Mouse (Mus musculus) forebrain, embryonic 13.5 days (tissue): Measurements from ENCODE around the gene Slc9a3r2. TPM values are rescaled to one million over a fixed set of nuclear protein-coding genes. Genes with fewer than 3 reads are reported as not detected.
A peak's percentile ranks its signal among the peaks of the same experiment; 100 is the strongest.

Experiments
- ATAC-seq: fragments of 200-750 bp; cut with Nextera tagmentation; 2 replicates; pipeline ENCODE4 v1.8.0; 2017
- H3K27ac ChIP-seq: fragments of 300-500 bp; sonication (generic); 2 replicates; pipeline ENCODE4 v1.5.1; 2015; ENCODE audit warnings: inconsistent platforms, mild to moderate bottlenecking, moderate library complexity
- H3K27me3 ChIP-seq: fragments of 300-500 bp; sonication (generic); 2 replicates; pipeline ENCODE4 v1.6.1; 2015; ENCODE audit warnings: mild to moderate bottlenecking, inconsistent platforms
- H3K36me3 ChIP-seq: fragments of 300-500 bp; sonication (generic); 2 replicates; pipeline ENCODE4 v1.6.1; 2015; ENCODE audit warnings: mild to moderate bottlenecking, inconsistent platforms; ENCODE audit not compliant: poor library complexity, severe bottlenecking
- H3K4me1 ChIP-seq: fragments of 300-500 bp; sonication (generic); 2 replicates; pipeline ENCODE4 v1.6.1; 2015; ENCODE audit warnings: inconsistent platforms
- H3K4me2 ChIP-seq: fragments of 300-500 bp; sonication (generic); 2 replicates; pipeline ENCODE4 v1.6.1; 2015; ENCODE audit warnings: inconsistent platforms, mild to moderate bottlenecking, moderate library complexity
- H3K4me3 ChIP-seq: fragments of 300-500 bp; sonication (generic); 2 replicates; pipeline ENCODE4 v1.5.1; 2015; ENCODE audit warnings: mild to moderate bottlenecking, inconsistent platforms
- H3K9ac ChIP-seq: fragments of 300-500 bp; sonication (generic); 2 replicates; pipeline ENCODE4 v1.6.1; 2015; ENCODE audit warnings: mild to moderate bottlenecking, inconsistent platforms
- H3K9me3 ChIP-seq: fragments of 300-500 bp; sonication (generic); replicated peaks from 2 replicates; pipeline ENCODE4 v1.6.1; 2016; ENCODE audit warnings: inconsistent platforms
- WGBS: fragments of 180-500 bp; shearing (Covaris S2); methylation state at CpG from one replicate; pipeline ENCODE4 v1.1.7; 2015; 5-methylcytosine and 5-hydroxymethylcytosine counted together
- microRNA-seq: library from miRNA; unstranded; fragments of <30 nt; microRNA quantifications from one replicate; pipeline ENCODE4, GENCODE M21; 2016
- polyA plus RNA-seq: library from polyadenylated mRNA; unstranded; fragments of >200 nt; fragmentation: Nextera tagmentation; extraction: Ambion mirVana; gene quantifications from 2 replicates; pipeline ENCODE4 v1.2.1, GENCODE M21; 2015

Slc9a3r2 gene
- polyA plus RNA-seq, 1 experiment from 2014 or later = 16.0 TPM

GRCm38 (mm10) chr17:24597989-24598388 lies 52.1 kb downstream of the Slc9a3r2 start:
- no peak for ATAC-seq
- Histone ChIP-seq H3K9me3 (no peaks in the 10 kb centered on the region), H3K27ac (no peak overlapping the region), H3K9ac (no peak overlapping the region), H3K4me2 (no peak overlapping the region), H3K4me1 (no peaks in the 10 kb centered on the region), H3K27me3 (no peaks in the 10 kb centered on the region), H3K4me3 (no peak overlapping the region), H3K36me3 (peaks cover 100% of the 10 kb centered on the region)
- 93% methylated on average over 3 of the region's 3 CpGs for WGBS

GRCm38 (mm10) chr17:24596471-24597183 lies 53.5 kb downstream of the Slc9a3r2 start:
- H3K9me3 ChIP-seq = no peaks in the 10 kb centered on the region
- H3K9ac ChIP-seq = no peak overlapping the region
- no peak for ATAC-seq
- no peak overlapping the region for H3K27ac ChIP-seq
- H3K4me1 ChIP-seq = no peaks in the 10 kb centered on the region
- no peak overlapping the region for H3K4me2 ChIP-seq
- H3K27me3 ChIP-seq = no peaks in the 10 kb centered on the region
- peaks cover 99% of the 10 kb centered on the region for H3K36me3 ChIP-seq
- WGBS = 92% methylated on average over 19 of the region's 19 CpGs
- H3K4me3 ChIP-seq = no peak overlapping the region

GRCm38 (mm10) chr17:24596073-24596466 lies 54.1 kb downstream of the Slc9a3r2 start:
- Histone ChIP-seq H3K9ac (no peak overlapping the region), H3K4me2 (no peak overlapping the region), H3K27ac (no peak overlapping the region), H3K4me3 (no peak overlapping the region), H3K4me1 (no peaks in the 10 kb centered on the region), H3K9me3 (no peaks in the 10 kb centered on the region), H3K27me3 (no peaks in the 10 kb centered on the region), H3K36me3 (peaks cover 99% of the 10 kb centered on the region)
- no peak for ATAC-seq
- WGBS = 80% methylated on average over 5 of the region's 5 CpGs

- Histone ChIP-seq H3K4me3 (no peak overlapping the region), H3K27ac (no peak overlapping the region), H3K27me3 (no peaks in the 10 kb centered on the region), H3K36me3 (peaks cover 99% of the 10 kb centered on the region), H3K4me1 (no peaks in the 10 kb centered on the region), H3K9me3 (no peaks in the 10 kb centered on the region), H3K9ac (no peak overlapping the region), H3K4me2 (no peak overlapping the region)
- 77% methylated on average over 17 of the region's 17 CpGs for WGBS
- ATAC-seq = 0 out of 2 replicates have a peak, but pooled peaks have one; percentile 7
Observed at GRCm38 (mm10) chr17:24595126-24596072, 54.7 kb downstream of the Slc9a3r2 start.

GRCm38 (mm10) chr17:24593992-24594890 lies 55.9 kb downstream of the Slc9a3r2 start:
- H3K9me3 ChIP-seq = no peaks in the 10 kb centered on the region
- H3K4me1 ChIP-seq = no peaks in the 10 kb centered on the region
- WGBS = 91% methylated on average over 26 of the region's 26 CpGs
- no peak overlapping the region for H3K4me2 ChIP-seq
- no peak for ATAC-seq
- peaks cover 95% of the 10 kb centered on the region for H3K36me3 ChIP-seq
- no peaks in the 10 kb centered on the region for H3K27me3 ChIP-seq
- no peak overlapping the region for H3K27ac ChIP-seq
- no peak overlapping the region for H3K9ac ChIP-seq
- no peak overlapping the region for H3K4me3 ChIP-seq

- Histone ChIP-seq H3K4me2 (no peak overlapping the region), H3K9ac (no peak overlapping the region), H3K4me1 (no peaks in the 10 kb centered on the region), H3K27me3 (no peaks in the 10 kb centered on the region), H3K9me3 (no peaks in the 10 kb centered on the region), H3K27ac (no peak overlapping the region), H3K36me3 (peaks cover 90% of the 10 kb centered on the region), H3K4me3 (no peak overlapping the region)
- WGBS = 92% methylated on average over 5 of the region's 5 CpGs
- peak; percentile 23; the same call in 1 of the 2 replicates for ATAC-seq
Observed at GRCm38 (mm10) chr17:24593248-24593647, 56.9 kb downstream of the Slc9a3r2 start.

GRCm38 (mm10) chr17:24591695-24592094 lies 58.4 kb downstream of the Slc9a3r2 start:
- Histone ChIP-seq H3K9me3 (no peaks in the 10 kb centered on the region), H3K4me1 (no peaks in the 10 kb centered on the region), H3K36me3 (peaks cover 89% of the 10 kb centered on the region), H3K9ac (no peak overlapping the region), H3K4me2 (no peak overlapping the region), H3K4me3 (no peak overlapping the region), H3K27ac (no peak overlapping the region), H3K27me3 (no peaks in the 10 kb centered on the region)
- WGBS = 93% methylated on average over 5 of the region's 5 CpGs
- no peak for ATAC-seq

GRCm38 (mm10) chr17:24590943-24591342 lies 59.2 kb downstream of the Slc9a3r2 start:
- Histone ChIP-seq H3K9ac (no peak overlapping the region), H3K27ac (no peak overlapping the region), H3K4me2 (no peak overlapping the region), H3K4me1 (no peaks in the 10 kb centered on the region), H3K27me3 (no peaks in the 10 kb centered on the region), H3K4me3 (no peak overlapping the region), H3K36me3 (peaks cover 89% of the 10 kb centered on the region), H3K9me3 (no peaks in the 10 kb centered on the region)
- ATAC-seq = no peak
- WGBS = 88% methylated on average over 3 of the region's 3 CpGs

Small RNA genes lying within 50 kb of the gene (microRNA-seq; reads per million reads assigned to microRNA genes)
- gene Gm24589 = not detected

Other genes with a start within 250 kb of the Slc9a3r2 start
- gene Rnps1, start 235.8 kb downstream of the Slc9a3r2 start, polyA plus RNA-seq = 367 and 402 TPM in 2 replicates
- 59.6 and 62.5 TPM in 2 replicates for gene Eci1, start 223.7 kb downstream of the Slc9a3r2 start, polyA plus RNA-seq
- gene Dnase1l2, start 207.2 kb downstream of the Slc9a3r2 start, polyA plus RNA-seq = 4.4 and 4.7 TPM in 2 replicates
- 38.8 and 39.8 TPM in 2 replicates for gene E4f1, start 180.0 kb downstream of the Slc9a3r2 start, polyA plus RNA-seq
- 52.3 and 56.7 TPM in 2 replicates for gene Pgp, start 179.9 kb downstream of the Slc9a3r2 start, polyA plus RNA-seq
- gene Bricd5, start 176.4 kb downstream of the Slc9a3r2 start, polyA plus RNA-seq = 0.26 TPM in 1 of 2 replicates, not detected in the other
- 33.9 and 39.1 TPM in 2 replicates for gene Mlst8, start 171.2 kb downstream of the Slc9a3r2 start, polyA plus RNA-seq
- 15.0 and 16.7 TPM in 2 replicates for gene Caskin1, start 161.7 kb downstream of the Slc9a3r2 start, polyA plus RNA-seq
- 97.1 and 109 TPM in 2 replicates for gene Traf7, start 122.4 kb downstream of the Slc9a3r2 start, polyA plus RNA-seq
- 3.7 and 4.1 TPM in 2 replicates for gene Rab26, start 116.1 kb downstream of the Slc9a3r2 start, polyA plus RNA-seq
- gene Pkd1, start 100.5 kb downstream of the Slc9a3r2 start, polyA plus RNA-seq = 11.9 and 16.9 TPM in 2 replicates
- gene Tsc2, start 17.7 kb downstream of the Slc9a3r2 start, polyA plus RNA-seq = 60.5 and 75.1 TPM in 2 replicates
- gene Nthl1, start 17.6 kb downstream of the Slc9a3r2 start, polyA plus RNA-seq = 13.8 and 15.3 TPM in 2 replicates
- not detected in 2 replicates for gene Npw, start 8.1 kb upstream of the Slc9a3r2 start, polyA plus RNA-seq
- gene Zfp598, start 19.4 kb upstream of the Slc9a3r2 start, polyA plus RNA-seq = 14.9 and 16.2 TPM in 2 replicates
- gene Syngr3, start 39.6 kb upstream of the Slc9a3r2 start, polyA plus RNA-seq = 61.0 and 68.7 TPM in 2 replicates
- 40.7 and 42.5 TPM in 2 replicates for gene Gfer, start 45.8 kb upstream of the Slc9a3r2 start, polyA plus RNA-seq
- 1.3 TPM in 2 replicates for gene Noxo1, start 45.9 kb upstream of the Slc9a3r2 start, polyA plus RNA-seq
- gene Tbl3, start 57.3 kb upstream of the Slc9a3r2 start, polyA plus RNA-seq = 86.9 and 107 TPM in 2 replicates
- gene Rnf151, start 67.7 kb upstream of the Slc9a3r2 start, polyA plus RNA-seq = 0.18 TPM in 1 of 2 replicates, not detected in the other
- gene Rps2, start 67.8 kb upstream of the Slc9a3r2 start, polyA plus RNA-seq = 992 and 1,023 TPM in 2 replicates
- 232 and 253 TPM in 2 replicates for gene Ndufb10, start 74.2 kb upstream of the Slc9a3r2 start, polyA plus RNA-seq
- gene Rpl3l, start 77.5 kb upstream of the Slc9a3r2 start, polyA plus RNA-seq = not detected in 2 replicates
- gene Msrb1, start 86.3 kb upstream of the Slc9a3r2 start, polyA plus RNA-seq = 18.8 and 22.1 TPM in 2 replicates
- gene Hs3st6, start 102.7 kb upstream of the Slc9a3r2 start, polyA plus RNA-seq = 0.15 and 0.17 TPM in 2 replicates
- gene Meiob, start 154.0 kb upstream of the Slc9a3r2 start, polyA plus RNA-seq = not detected in 2 replicates
- 36.7 and 37.1 TPM in 2 replicates for gene Hagh, start 189.8 kb upstream of the Slc9a3r2 start, polyA plus RNA-seq
- 16.0 and 16.8 TPM in 2 replicates for gene Fahd1, start 200.0 kb upstream of the Slc9a3r2 start, polyA plus RNA-seq
- 0.17 and 0.25 TPM in 2 replicates for gene Igfals, start 215.7 kb upstream of the Slc9a3r2 start, polyA plus RNA-seq
- gene Nubp2, start 236.0 kb upstream of the Slc9a3r2 start, polyA plus RNA-seq = 68.5 and 76.9 TPM in 2 replicates
- 64.3 and 67.4 TPM in 2 replicates for gene Spsb3, start 236.3 kb upstream of the Slc9a3r2 start, polyA plus RNA-seq
- 31.3 and 36.5 TPM in 2 replicates for gene Eme2, start 244.8 kb upstream of the Slc9a3r2 start, polyA plus RNA-seq
- gene Mrps34, start 244.8 kb upstream of the Slc9a3r2 start, polyA plus RNA-seq = 81.4 and 85.4 TPM in 2 replicates
- 72.1 and 80.8 TPM in 2 replicates for gene Nme3, start 246.2 kb upstream of the Slc9a3r2 start, polyA plus RNA-seq